Mouse (Mus musculus) ovary, adult 18-20 months (tissue): ENCODE results near the gene Mob4.

Source experiments
- DNase-seq: peaks from one replicate; pipeline ENCODE4 v3.0.0; 2022; ENCODE audit warnings: low spot score, mixed read lengths

Gene Mob4

GRCm38 (mm10) chr1:55185718-55186117 lies 54.7 kb downstream of the Mob4 start:
- no peak for DNase-seq

GRCm38 (mm10) chr1:55186592-55187210 lies 55.7 kb downstream of the Mob4 start:
- no peak for DNase-seq

GRCm38 (mm10) chr1:55192015-55192414 lies 61.0 kb downstream of the Mob4 start:
- DNase-seq: no peak

DNA sequence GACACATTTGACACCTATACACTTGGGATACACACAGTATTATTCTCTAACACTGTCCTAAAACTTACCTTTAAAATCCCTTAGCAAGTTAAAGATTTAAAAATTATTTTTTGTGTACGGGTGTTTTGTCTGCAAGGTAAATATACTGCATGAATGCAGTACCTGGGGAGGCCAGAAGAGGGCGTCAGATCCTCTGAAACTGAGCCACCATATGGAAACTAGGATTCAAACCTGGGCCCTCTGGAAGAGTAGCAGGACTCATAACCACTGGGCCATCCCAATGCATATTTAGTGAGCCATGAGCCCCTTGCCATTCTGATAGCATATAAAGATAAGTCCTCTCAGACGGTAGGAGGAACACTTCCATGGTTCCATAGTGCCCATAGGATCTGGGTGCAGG lies 61.8 kb downstream of the Mob4 start:
- no peak for DNase-seq

GRCm38 (mm10) chr1:55193316-55193715 lies 62.3 kb downstream of the Mob4 start:
- DNase-seq: no peak

- DNase-seq: no peak
These were observed 63.3 kb downstream of the Mob4 start for GRCm38 (mm10) chr1:55194064-55194915.

DNA sequence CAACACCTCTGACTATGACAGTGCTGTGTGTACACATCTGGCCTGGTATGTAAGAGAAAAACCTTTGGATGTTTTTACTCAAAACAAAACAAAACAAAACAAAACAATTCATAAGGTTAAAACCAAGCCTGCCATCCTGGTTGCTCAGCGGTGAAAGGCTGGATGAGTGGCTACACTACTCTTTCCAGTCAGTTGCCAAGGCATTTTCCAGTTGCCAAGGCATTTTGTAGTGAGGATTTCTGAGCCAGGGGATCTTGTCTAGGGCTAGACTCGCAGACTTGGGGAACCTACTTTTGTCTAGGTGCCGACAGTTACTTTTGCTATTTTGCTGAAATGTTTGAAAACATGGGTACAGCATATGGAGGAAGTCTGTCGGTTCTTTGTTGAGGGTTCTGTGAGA lies 64.0 kb downstream of the Mob4 start:
- no peak for DNase-seq

DNA sequence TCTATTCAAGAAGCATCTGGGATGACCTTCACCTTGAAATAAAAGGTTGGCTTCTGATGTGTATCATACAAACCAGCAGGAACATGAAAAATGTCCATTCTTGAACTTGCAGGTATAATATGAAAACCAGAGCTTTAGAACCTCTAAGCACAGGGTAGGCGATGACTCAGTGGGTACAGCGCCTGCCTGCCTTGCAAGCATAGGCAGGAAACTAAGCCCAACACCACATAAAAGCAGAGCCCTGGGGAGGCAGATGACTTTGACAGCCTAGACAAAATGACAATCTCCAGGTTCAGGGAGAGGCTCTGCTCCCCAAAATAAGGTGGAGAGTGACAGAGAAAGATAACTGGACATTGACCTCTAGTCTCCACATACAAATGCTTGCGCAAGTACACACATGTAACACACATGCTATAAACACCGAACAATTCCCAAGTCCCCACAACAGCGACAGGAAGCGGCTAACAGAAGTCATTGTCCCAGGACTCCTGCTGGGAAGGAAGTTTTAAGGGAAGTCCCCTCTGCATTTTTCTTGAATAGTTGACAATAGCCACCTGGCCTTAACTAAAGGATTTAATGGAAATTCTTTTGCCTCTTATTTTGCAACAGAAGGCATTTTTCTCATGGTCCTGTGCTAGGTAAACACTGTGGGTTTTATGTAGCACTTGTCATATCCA lies 65.4 kb downstream of the Mob4 start:
- no peak for DNase-seq

DNA sequence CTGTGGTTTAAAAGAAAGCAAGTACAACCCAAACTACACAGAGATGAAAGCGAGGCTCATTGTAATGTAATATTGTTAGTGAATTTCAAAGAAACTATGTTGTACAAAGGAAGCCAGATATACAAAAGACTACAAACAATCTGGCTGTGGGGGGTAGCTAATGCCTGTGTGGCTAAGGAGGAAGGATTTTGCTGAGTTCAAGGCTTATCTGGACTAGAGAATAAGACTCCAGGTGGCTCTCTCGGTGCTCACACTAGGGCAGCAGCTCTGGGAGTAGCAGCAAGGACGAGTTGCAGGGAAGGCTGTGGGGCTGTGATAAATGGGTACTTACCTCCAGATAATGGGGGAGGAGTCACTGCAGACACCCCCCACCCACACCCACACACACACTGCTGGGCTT lies 67.7 kb downstream of the Mob4 start:
- DNase-seq: no peak

DNA sequence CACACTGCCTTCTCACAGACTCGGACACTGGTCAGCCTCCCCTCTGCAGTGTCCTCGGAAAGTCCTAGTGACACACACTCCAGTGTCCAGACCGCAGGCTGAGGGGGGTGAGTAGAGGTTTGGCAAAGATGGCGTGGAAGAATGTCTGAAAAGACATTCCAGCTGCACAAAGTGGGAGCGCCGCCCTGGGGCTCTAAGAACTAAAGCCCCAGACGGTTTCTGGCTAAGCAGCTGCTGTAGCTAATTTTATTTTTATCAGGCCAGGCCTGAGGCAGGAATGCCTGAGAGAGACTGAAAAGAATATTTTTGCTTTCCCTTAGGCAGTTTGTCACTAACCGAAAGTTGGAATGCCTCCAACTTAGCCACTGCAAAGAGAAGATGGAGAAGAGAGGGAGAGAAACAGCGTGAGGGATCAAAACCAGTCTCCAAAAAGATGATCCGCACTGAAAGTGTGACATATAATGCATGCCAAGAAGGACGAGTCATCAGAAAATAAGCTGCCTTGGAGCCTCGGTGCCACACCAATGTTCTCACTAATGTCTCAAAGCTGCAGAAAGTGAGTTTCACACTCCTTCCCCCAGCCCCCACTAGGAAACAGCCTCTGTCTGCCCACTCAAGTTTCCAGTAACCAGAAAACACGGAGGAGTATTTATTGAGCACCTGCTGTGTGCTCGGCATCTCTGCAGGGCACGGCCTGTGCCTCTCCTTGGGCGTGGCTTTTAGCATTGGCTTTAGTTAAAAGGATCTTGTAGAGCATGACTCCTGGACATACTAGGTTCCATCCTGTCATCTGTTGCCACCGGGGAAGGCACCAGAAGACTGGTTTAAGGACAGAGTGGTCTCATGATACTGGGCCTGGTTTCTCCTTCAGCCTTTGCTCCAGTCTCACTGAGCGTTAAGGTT lies 71.1 kb downstream of the Mob4 start:
- DNase-seq: peak; percentile 14
